Mouse (Mus musculus) erythroid progenitor cell, adult 5-6 weeks (primary cell): ENCODE data around the gene Ogdh. TPM values are rescaled to one million over a fixed set of nuclear protein-coding genes. Genes with fewer than 3 reads are reported as not detected.
"Not testable (repeated sequence)": the region's sequence is repeated elsewhere in the genome, so short reads cannot be mapped to it uniquely, and the experiment has no call there.

Source experiments
- ATAC-seq: replicated peaks from 2 replicates; pipeline ENCODE4 v1.8.0; 2016; ENCODE audit warnings: moderate number of reproducible peaks, mild to moderate bottlenecking, moderate TSS enrichment, inconsistent platforms; ENCODE audit not compliant: poor library complexity, low FRiP score, severe bottlenecking
- total RNA-seq, 2 experiments: library from RNA; stranded (forward) in 1 of 2; stranded (reverse) in 1 of 2; fragments of 150-400 nt in 1 of 2; fragments of 186-747, 209-891 nt in 1 of 2; gene quantifications; 2 replicates each; pipeline versions ENCODE4 v1.2.3 to v1.2.4; 2015 to 2017; ENCODE audit warnings: low replicate concordance in 2 of 2

Gene Ogdh
- 112 and 117 TPM in 2 replicates for total RNA-seq (2015; ENCODE audit: low replicate concordance)
- total RNA-seq (2017; ENCODE audit: low replicate concordance): 81.0 and 99.9 TPM in 2 replicates

DNA sequence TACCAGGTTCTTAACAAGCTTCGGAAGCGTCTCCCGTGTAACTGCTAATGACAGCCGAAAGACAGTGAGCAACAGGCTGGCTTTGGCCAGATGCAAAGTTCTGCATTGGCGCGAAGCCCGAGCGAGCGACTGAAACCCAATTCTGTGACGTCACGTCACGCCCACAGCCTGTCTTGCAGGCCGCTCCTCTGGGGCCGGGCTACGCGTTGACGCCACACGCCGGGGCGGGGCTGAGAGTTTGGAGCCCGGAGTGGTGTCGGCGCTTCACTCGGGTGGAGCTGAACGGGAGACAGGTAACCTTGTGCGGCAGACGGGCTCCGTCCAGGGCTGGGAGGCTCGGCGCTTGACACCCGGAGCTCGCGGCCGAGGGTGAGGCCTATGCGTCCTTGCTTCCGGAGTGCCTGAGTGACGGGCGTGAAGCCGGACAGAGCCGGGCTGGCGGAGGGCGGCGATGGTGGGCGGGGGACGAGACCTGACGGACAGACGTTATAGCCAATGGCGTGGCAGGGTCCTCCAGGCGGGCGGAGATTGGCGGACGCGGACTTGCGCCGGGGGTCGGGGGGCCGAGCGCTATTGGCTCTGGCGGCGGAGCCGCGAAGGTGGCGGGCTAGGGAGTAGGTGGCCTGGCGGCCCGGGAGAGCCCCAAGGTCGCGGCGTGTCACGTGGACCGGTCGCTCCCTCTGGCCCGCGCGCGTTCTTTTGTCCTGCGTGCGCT, at the start of gene Ogdh:
Gene Ogdh (plus strand): TSS at position 233 of the 715 bp plus-strand sequence.
- ATAC-seq: peak; percentile 87

DNA sequence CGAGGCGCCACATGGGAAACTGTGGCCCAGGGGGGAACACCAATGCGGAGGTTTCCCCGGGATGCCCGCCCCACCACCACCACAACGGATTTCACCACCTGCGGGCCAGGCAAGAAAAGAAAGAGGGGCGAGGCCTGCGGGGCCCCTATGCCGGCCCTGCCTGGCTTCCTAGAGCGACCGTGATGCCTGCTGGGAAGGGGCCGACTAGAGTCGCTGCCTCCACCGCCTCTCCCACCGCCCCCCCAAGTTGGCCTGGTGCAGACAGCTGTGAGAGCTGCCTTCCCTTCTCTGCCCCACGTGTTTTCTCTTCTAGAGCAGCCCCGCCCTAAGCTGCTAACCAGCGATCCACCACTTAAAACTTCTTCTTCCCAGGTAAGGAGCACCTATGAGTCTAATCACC, 46.7 kb upstream of the Ogdh start:
- ATAC-seq: no peak

DNA sequence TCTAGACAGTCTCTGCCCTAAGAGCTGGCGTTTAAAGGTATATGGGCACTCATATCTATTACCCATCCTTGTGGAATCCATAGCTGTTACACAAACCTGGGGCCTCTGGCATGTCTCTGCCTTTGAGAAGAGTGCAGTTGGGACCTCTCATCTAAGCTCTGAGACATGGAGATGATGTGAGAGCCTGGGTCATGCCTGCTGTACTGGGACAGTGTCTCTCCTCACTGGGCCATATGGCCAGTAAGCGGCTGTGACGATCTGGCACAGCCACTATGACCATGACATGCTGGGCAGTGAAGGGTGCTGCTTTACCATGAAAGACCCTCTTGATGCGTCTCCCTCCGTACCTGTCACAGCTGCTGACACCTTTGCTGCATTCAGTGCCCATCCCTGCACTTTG, 39.2 kb upstream of the Ogdh start:
- ATAC-seq: no peak

DNA sequence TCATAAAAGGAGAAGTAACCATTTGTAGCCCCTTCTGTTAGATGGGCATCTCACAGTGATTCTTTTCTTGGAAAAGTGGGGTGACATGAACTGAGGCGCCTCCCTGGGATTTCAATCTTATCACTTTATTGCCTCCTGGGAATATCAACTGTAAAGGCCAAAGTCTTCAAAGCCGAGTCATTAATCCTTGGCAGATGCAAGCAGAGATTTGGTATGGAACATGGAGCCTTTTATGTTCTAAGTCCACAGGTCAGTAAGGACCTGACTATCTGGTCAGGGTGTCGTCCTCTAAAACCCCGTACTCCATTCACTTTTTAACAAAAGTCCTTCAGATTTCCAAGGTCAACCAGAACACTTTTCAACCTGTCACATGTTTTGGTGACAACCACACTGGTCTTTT, 38.6 kb upstream of the Ogdh start:
- no peak for ATAC-seq

DNA sequence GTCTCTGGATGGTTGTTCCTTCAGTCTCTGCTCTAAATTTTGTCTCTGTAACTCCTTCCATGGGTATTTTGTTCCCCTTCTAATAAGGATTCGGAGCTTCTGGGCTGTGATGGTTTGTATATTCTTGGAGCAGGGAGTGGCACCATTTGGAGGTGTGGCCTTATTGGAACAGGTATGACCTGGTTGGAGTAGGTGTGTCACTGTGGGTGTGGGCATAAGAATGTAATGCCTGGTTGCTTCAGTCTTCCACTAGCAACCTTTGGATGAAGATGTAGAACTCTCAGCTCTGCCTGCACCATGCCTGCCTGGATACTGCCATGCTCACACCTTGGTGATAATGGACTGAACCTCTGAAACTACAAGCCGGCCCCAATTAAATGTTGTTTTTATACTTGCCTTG, 36.8 kb upstream of the Ogdh start:
- not testable (repeated sequence) for ATAC-seq

DNA sequence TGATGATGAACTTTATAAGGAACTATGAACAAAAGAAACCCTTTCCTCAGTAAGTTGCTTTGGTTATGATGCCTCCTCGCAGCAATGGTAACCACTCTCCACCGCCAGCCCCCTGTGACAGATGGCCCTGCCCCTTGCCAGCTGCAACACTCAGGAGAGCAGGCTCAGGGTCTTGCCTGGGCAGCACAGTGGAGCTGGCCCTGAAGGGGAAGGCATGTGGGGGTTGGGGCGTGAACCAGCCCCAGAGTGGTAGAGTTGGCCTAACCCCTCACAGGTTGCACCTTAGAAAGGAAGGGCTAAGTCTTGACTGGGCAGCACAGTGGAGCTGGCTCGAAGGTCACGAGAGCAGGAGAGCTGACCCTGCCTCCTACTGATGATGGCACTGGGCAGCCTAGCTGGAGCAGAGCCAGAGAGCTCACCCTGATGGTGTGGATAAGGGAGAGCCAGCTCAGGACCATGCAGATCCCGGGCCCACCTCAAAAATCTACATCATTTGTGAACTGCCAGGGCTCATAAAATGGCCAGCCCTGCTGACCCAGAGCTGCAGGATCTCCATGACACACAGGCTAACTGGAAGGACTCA, 34.9 kb upstream of the Ogdh start:
- no peak for ATAC-seq

DNA sequence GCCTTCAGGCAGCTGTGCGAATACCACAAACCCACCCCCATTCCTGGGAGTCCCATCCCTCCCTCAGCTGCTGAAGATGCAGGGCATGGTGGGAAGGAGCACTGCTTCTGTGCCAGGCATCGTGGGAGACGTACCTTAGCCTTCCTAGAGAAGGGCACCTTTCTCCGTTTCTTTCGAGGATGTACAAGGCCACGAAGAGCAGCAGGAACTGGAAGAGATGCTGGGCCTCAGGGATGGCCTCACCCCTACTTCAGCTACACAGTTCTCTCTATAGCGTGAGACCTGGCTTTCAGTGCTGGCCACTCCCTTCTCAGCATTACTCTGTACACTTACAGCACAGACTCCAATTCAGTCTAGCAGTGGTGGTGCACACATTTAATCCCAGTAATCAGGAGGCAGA, 32.0 kb upstream of the Ogdh start:
- ATAC-seq: no peak

DNA sequence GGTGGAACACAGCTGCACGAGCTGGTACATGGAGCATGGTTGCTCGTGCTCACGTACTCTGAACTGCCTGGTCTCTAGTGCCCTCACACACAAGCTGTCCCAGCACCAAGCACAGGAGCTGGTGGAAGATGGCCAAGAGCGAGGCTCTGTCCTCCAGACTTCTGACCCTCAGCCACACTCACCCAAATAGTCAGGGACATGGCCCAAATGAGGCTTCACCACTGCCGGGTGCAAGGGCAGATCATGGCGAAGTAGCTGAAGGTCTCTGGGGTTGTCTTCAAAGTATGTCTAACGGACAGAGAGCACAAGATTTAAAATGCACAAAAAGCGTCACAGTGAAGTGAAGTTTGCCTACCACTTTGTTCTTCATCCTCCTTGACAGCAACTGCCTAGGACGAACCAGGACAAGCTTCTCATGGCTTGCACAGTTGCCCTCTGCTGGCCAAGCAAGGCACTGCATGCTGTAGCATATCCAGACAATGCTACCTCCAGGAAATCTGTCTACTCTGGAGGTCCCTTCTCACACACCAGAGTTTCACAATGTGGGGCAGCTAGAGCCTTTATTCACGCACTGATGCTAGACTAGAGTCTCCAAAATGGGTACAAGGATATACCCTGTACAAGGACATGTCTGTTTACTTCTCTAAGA, 29.9 kb upstream of the Ogdh start:
- ATAC-seq: peak; percentile 74

DNA sequence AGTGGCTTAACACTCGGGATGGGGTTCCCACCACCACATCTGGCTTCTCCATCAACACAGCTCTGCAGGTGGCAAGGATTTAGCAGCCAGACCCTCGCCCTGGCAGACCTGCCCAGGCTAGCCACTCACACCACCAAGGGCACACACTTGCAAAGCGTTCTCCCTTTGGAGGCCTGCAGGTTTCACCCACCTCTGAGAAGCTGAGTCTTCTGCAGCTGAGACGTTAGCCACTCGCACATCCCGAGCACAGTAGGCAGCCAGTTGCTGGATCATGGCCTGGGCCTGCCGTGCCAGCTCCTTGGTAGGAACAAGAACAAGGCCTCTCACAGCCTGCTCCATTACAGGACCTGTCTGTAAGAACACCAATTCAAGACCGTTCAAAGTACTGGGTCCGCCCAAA, 24.8 kb upstream of the Ogdh start:
- ATAC-seq: no peak

DNA sequence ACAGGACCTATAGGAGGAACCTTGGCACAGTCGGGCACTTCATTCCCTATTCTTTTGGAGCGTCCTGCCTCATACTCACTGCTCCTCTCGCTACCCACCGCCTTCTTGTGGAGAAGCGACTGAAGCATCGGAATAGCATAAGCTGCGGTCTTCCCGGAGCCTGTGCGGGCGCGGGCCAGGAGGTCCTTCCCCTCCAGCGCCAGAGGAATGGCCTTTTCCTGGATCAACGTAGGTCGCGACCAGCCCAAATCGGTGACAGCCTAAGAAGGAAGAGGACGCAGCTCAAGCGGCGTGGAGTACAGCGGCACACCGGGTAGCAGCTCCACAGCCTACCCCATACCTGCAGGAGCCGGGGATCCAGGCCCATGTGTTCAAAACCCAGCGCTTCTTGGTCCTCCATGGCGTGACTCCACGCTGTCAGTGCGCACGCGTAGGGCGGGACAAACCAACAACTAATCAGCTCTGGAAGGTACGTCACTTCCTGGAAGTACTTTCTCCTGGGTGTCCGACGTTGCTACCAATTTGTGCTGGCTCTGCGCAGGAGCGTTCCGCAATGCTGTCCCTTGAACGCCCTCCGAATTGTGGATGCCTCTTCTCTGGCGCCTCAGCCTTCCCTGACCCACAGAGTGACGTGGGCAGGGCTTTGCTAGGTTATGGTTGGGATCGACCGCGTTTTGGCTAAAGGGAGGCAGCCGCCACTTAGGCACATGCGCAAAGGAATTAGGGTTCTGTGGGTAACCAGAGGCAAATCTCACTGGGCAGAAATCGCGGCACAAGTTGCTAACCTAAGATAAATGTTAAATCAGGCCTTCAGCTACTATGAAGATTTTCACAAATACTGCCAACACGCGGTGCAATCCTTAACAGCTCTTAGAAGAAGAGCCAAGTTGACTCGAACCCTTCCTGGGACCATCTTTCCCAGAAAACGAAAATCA, 23.8 kb upstream of the Ogdh start, which contains the start of gene Ddx56:
Gene Ddx56 (minus strand): TSS at position 453 of the 935 bp plus-strand sequence.
- peak; percentile 99 for ATAC-seq

DNA sequence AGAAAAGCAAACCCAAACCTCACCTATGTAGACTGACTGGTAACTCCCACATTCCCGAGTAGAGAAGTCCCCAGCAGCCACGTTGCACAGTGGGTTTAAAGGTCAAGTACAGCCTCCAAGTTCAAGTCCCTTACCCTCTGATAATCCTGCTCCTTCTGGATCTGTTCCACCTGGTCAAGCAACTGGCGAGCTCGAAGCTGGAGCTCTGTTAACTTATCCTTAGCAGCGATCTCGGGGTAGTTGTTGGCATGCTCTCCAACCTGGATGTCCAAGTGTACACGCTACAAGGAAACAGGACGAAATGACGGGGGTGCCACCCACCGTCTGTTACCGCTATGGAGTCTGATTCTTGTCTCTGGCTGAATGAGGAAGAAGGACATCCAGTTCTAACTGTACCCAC, 17.8 kb upstream of the Ogdh start:
- no peak for ATAC-seq

DNA sequence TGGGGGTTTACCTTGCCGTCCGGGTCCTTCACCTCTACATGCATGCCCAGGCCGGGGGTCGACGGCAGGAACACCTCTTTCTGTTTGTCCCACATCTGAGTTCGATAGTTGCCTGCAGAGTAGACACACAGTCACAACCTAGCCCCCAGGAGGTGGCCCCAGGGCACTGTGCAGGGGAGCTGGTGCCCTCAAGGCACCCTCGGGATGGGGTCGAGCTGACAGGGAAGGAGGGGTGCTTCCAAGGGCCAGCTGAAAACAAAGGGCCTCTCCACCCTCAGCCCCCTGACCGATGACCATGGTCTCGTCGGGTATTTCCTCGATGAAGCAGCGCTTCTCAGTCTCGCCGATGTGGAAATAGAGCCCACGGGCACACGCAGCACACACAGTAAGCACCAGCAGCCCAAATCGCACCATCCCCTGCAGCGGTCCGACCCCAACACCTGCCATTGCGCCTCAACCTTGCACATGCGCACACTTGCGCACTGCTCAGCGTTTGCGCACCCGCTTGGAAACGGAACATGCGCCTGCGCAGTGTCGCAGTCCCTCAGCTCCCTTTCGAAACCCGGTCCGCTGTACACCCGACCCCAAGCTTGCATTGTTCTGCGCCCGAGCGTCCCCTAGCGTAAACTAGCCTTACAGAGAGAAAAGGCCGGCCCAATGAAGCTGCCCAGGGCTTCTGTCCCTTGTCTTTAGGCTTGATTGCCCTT, 16.9 kb upstream of the Ogdh start, which contains the start of gene Tmed4:
Gene Tmed4 (minus strand): TSS at position 484 of the 707 bp plus-strand sequence.
- peak; percentile 94 for ATAC-seq

DNA sequence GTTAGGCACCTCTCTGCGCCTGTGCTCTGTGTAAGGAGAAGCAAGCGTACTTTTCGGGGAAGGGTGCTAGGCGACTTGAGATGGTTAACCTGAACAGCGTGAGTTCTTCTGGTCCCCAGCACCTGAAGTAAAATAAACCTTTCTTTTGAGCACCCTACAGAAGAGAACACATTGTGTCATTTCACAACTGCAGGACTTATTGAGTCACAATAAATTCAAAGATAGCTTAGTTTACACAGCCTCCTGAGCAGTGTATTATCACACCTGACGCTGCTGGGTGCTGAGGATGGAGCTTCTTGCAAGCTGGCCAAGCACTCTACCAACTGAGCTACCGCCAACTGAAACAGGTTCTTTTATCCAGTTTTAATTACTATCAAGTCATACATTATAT, 16.3 kb upstream of the Ogdh start:
- no peak for ATAC-seq

DNA sequence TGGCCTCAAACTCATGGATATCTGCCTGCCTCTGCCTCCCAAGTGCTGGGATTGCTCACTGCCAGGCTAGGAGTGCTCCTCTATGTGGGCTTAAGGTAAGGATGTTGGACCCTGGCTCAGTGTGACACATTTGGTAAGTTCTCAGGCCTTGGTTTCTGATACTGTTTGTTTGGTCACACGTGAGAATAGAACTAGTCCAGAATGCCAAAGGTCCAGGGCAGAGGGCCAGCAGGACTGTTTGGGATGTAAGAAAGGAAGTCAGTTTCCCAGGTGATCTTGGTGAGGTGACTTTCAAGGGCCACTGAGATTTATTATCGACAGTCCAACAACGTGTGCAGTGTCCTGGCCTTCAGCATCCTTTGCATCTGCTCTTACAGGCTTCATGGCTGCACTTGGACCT, 15.0 kb upstream of the Ogdh start:
- ATAC-seq: no peak

DNA sequence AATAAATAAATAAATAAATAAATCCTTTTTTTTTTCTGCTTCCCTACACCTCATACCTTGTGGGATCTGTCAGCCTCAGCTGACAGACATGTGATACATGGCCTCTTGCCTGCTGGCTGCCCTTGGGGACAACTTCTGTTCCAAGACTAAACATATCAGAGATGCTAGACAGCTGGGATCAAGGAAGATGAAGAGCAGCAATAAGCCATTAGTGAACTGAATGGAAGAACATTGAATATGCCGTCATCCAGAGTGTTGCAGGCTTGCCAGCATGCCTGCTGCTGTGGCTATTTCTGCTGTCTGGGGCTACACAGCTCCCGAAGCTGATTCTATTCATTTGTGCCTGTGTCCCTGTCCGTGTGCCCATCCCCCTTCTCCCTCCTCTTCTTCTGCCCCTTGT, 8.5 kb upstream of the Ogdh start:
- ATAC-seq: no peak

DNA sequence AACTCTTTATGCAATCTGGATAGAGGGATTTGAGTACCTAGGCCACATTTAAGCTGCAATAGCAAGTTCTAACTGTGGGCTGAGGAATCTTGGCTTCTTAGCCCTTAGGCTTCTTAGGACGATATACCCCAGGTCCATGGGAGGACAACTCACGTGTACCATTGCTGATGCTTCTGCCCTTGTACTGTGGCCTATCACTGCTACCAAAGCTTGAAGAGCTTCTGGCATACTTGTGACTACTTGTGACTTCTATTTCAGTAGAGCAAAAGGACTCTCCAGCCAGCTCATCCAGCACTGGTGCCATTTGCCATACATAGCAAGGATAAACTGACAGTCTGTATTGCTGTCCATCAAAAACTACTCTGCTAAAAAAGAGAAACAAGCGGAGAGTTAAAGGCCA, 1.3 kb upstream of the Ogdh start:
- ATAC-seq: no peak

DNA sequence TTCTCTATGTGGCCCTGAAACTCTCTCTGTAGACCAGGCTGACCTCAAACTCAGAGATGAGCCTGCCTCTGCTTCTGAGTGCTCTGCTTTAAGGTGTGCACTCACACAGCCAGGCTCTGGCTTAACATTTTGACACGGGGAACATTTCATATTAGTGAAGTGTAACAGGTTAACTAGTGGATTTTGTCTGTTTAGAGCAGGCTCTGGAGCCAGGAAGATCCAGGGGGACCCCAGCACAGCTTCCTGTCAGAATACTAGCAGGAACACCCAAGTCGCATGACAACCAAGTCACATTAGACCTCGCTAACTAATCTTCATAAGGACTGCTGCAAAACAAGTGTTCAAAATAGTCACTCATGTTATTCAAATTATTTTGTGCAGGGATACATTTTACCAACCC, 550 bp upstream of the Ogdh start:
- ATAC-seq: no peak

DNA sequence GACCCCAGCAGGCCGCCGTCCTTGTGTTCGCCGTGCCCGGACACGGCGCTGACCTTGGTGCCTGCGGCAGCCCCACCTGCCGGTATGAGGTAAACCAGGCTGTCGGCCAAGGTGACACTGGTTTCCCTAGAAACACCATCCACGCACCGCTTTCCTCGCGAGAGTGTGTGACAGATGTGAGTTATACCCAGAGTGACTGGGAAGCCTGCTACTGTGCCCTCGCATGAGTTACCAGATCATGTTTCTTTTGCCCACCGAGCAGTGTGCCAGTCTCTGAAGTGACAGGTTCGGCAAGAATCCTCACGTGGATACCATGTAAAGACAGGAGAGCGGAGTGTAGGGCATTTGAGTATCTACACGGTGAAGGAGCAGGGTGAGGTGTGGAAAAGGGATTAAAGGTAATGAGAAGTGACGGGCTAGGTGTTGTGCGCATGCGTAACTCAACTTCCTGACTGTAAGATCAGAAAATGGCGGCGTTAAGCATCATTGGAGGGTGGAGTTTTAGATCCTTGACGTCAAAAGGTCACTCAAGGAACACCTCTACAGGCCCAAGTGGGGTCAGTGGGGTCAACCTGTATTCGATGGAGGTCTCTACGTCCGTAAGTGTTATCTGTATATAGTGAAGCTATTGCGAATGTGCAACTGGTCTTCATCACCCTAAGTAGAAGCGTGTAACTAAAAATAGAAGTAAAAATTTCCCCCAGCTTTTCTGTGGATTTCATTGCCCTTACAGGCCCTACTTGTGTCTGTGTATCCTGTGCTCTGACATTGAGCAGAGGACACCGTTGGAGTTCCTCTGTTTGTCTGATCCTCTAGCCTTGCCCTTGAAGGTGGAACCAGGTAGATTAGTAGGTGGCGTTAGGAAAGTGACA, 919 bp downstream of the Ogdh start:
- ATAC-seq: peak; percentile 43

DNA sequence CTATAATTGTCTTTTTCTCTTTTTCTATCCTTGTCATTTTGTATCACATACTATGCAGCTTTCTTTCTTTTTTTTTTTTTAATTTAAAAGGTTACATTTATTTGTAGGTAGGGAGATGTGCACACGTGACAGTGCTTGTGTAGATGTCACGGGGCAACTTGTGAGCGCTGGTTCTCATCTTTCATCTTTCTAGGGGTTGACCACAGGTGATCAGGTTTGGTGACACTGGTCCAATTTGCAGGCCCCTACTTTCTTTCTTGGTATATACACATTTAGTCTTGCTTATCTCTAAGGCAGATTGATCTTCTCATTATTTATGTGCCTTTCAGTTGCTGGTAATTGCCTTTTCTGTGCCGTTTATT, 1.5 kb downstream of the Ogdh start:
- ATAC-seq: no peak
